ENCODE assay signal across 11 mouse cellular contexts in the genomic region with DNA sequence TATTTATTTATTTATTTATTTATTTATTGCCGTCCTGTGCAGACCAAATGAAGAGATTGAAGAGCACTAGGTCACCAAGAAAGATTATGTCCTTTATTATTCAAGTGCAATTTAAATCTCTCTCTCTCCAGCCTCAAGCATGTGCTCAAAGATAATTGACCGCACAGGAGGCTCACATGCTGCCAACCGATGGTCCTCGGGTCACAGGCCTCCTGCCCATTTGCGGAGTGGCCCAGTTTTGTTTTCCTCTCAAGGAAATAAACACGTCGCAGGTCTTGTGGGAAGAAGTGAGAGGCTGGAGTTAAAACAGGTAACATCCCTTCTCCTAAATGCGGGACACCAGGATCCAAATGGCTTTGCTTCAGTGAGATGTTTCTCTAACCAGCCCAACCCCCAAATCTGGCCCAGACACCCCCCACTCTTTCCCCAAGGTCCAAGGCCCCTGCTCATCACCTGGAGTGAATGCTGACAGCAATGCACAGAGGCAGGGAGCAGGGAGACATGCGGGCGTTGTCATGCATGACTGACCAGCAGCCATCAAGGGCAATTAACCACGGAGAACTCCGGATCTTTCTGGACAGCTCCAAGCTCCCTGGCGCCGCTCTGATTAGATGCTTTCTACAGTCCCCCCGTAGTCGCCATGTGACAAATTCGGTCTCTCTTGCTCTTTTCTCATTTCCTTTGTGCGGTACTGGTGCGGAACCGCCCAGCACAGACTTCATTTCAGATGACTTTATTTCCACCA.
DNase-seq lines count a peak whose midpoint lies in the region; ATAC-seq lines count a peak whose summit lies in the region.
"Had no signal": no experiment of that assay in that cellular context is flagged by ENCODE, and none has a peak within 500 bp of the region (broad histone marks: within the 10 kb centered on the region; RNA-seq: fewer than 3 reads in every experiment).

No protein-coding gene starts in this region.

- 58% methylated on average over 20 of the region's 20 CpGs for WGBS in hindbrain, embryonic 13.5 days

- no peak for ATAC-seq in hindbrain, embryonic 13.5 days (ENCODE audit: low FRiP score)

- H3K4me3 ChIP-seq in hindbrain, embryonic 13.5 days, result no peak overlapping the region
- H3K4me3 ChIP-seq: liver, embryonic 15.5 days had no signal

- H3K4me2 ChIP-seq in hindbrain, embryonic 13.5 days, result peak overlapping the region; percentile 30; the same call in 1 of the 2 replicates
- H3K4me2 ChIP-seq: liver, embryonic 15.5 days had no signal

- DNase-seq in ES-CJ7 (ENCODE audit: low read depth, low spot score) (peak; percentile 51), MN1 (ENCODE audit: low spot score) (no peak)
- DNase-seq in cerebellum, adult 8-10 months, result peak; percentile 9
- peak; percentile 77 to 88 for DNase-seq in kidney, postnatal 25 days
- DNase-seq in layer of hippocampus, postnatal 14 days (ENCODE audit: low spot score in 2 of 2), result no peak
- no peak for DNase-seq in B cell, adult 2 months
- DNase-seq in spleen, postnatal 4 days (ENCODE audit: low spot score in 2 of 2), result no peak
- DNase-seq: gastrocnemius, postnatal 25 days; heart, postnatal 14 days had no signal

- H3K9me3 ChIP-seq in hindbrain, embryonic 13.5 days, result no peaks in the 10 kb centered on the region
- H3K9me3 ChIP-seq: liver, embryonic 15.5 days had no signal

- no peak overlapping the region for H3K9ac ChIP-seq in hindbrain, embryonic 13.5 days
- H3K9ac ChIP-seq: liver, embryonic 15.5 days had no signal

- no peak overlapping the region for H3K27ac ChIP-seq in hindbrain, embryonic 13.5 days
- H3K27ac ChIP-seq: liver, embryonic 15.5 days had no signal

- no peaks in the 10 kb centered on the region for H3K36me3 ChIP-seq in hindbrain, embryonic 13.5 days
- H3K36me3 ChIP-seq: liver, embryonic 15.5 days had no signal

- H3K27me3 ChIP-seq in hindbrain, embryonic 13.5 days, result 0 out of 2 replicates have a peak, but pooled peaks cover 2% of the 10 kb centered on the region
- H3K27me3 ChIP-seq: liver, embryonic 15.5 days had no signal

- H3K4me1 ChIP-seq in hindbrain, embryonic 13.5 days (replicated peaks), result peaks cover 4% of the 10 kb centered on the region; the same call in 1 of the 2 replicates
- H3K4me1 ChIP-seq: liver, embryonic 15.5 days had no signal

Comparison
In these comparisons a context has a peak if more than half of its experiments do, and no peak if none do; other contexts are left out.
1. DNase-seq: peak in ES-CJ7 (single experiment), cerebellum, adult 8-10 months (single experiment) and kidney, postnatal 25 days (2 of 2); none in layer of hippocampus, postnatal 14 days (0 of 2), B cell, adult 2 months (0 of 2), MN1 (single experiment) and spleen, postnatal 4 days (0 of 2).